Mouse (Mus musculus) adipose tissue, adult 10 weeks (tissue): ENCODE measurements around the gene Rhox7b. TPM values are rescaled to one million over a fixed set of nuclear protein-coding genes. Genes with fewer than 3 reads are reported as not detected.

Experiments
- polyA plus RNA-seq: library from polyadenylated mRNA; stranded (reverse); fragments of 350-450 nt; fragmentation: Illumina TruSeq; extraction: RNeasy Lipid Tissue Mini Kit (QIAGEN cat#74804); gene quantifications from one replicate; pipeline ENCODE4 v1.2.3, GENCODE M21; 2014; ENCODE audit warnings: low read depth, low replicate concordance

The Rhox7b gene
- polyA plus RNA-seq = not detected

GRCm38 (mm10) chrX:37897132-37897531, at the start of gene Rhox7b:
Gene Rhox7b (minus strand): TSS chrX:37897232.

DNA sequence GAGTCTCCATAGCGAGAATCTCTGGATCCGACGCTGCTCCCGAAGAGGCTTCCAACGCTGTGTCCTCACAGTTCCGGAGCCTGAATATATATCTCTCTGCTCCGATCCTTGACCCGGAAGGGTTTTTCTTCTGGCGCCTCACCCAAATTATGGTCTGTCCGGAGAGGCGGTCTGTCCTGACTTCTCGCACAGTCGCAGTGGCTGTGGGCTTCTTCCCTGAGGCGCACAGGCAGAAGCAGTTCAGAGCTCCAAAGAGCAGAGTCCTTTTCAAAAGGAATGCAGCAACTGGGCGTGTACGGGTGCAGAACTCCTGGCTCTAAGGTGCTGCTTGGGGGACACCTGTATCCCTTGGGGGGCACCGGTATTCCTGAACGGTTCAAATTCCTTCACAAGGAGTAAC, 4.6 kb upstream of the Rhox7b start, which contains the start of gene Rhox9:
Rhox9 (minus strand) TSS at position 101 of the 400 bp plus-strand sequence.

GRCm38 (mm10) chrX:37878844-37879243, 18.2 kb downstream of the Rhox7b start, which contains the start of gene Rhox8:
Gene Rhox8 (minus strand): TSS chrX:37878944.

Other genes starting within 250 kb of the Rhox7b start
- gene Rhox4g, start 245.9 kb downstream of the Rhox7b start, polyA plus RNA-seq = not detected
- gene Rhox3h, start 228.5 kb downstream of the Rhox7b start, polyA plus RNA-seq = not detected
- not detected for gene Rhox2h, start 224.0 kb downstream of the Rhox7b start, polyA plus RNA-seq
- gene Rhox5, start 92.4 kb downstream of the Rhox7b start, polyA plus RNA-seq = 1.9 TPM
- not detected for gene Rhox6, start 70.3 kb downstream of the Rhox7b start, polyA plus RNA-seq
- gene Rhox7a, start 65.5 kb downstream of the Rhox7b start, polyA plus RNA-seq = not detected
- 0.96 TPM for gene Rhox8, start 18.3 kb downstream of the Rhox7b start, polyA plus RNA-seq
- not detected for gene Rhox9, start 4.5 kb upstream of the Rhox7b start, polyA plus RNA-seq
- gene Btg1-ps1, start 121.6 kb upstream of the Rhox7b start, polyA plus RNA-seq = not detected
- gene Btg1-ps2, start 145.9 kb upstream of the Rhox7b start, polyA plus RNA-seq = not detected
- gene Rhox10, start 169.2 kb upstream of the Rhox7b start, polyA plus RNA-seq = not detected
- gene Rhox11, start 187.9 kb upstream of the Rhox7b start, polyA plus RNA-seq = not detected
- not detected for gene Rhox12, start 213.7 kb upstream of the Rhox7b start, polyA plus RNA-seq
- not detected for gene Rhox13, start 224.0 kb upstream of the Rhox7b start, polyA plus RNA-seq